In genomic region chr5:43815769-43816168, GRCm38 (mm10) we compare ENCODE assay signal across 21 mouse cellular contexts. TPM values are rescaled to one million over a fixed set of nuclear protein-coding genes. Genes with fewer than 3 reads are reported as not detected.
"Had no signal": no experiment of that assay in that cellular context is flagged by ENCODE, and none has a peak within 500 bp of the region (broad histone marks: within the 10 kb centered on the region; RNA-seq: fewer than 3 reads in every experiment).

No protein-coding gene starts in this region.

- H3K4me1 ChIP-seq: midbrain, embryonic 15.5 days; neural tube, embryonic 12.5 days; neural tube, embryonic 15.5 days had no signal

- H3K9ac ChIP-seq: liver, embryonic 13.5 days; midbrain, embryonic 15.5 days; neural tube, embryonic 12.5 days; neural tube, embryonic 15.5 days; stomach, embryonic 15.5 days had no signal

- H3K4me2 ChIP-seq: liver, embryonic 13.5 days; midbrain, embryonic 11.5 days; midbrain, embryonic 15.5 days; neural tube, embryonic 12.5 days; neural tube, embryonic 15.5 days; stomach, embryonic 15.5 days had no signal

- H3K9me3 ChIP-seq: liver, embryonic 13.5 days; megakaryocyte, embryonic 14.5 days; midbrain, embryonic 15.5 days; neural tube, embryonic 12.5 days; neural tube, embryonic 15.5 days; stomach, embryonic 15.5 days had no signal

- H3K27ac ChIP-seq: kidney, postnatal 0 days; layer of hippocampus, adult 2 months; left cerebral cortex, adult 2 months; liver, embryonic 13.5 days; midbrain, embryonic 15.5 days; neural tube, embryonic 12.5 days; neural tube, embryonic 15.5 days; stomach, embryonic 15.5 days had no signal

- H3K36me3 ChIP-seq: liver, embryonic 13.5 days; midbrain, embryonic 15.5 days; neural tube, embryonic 12.5 days; neural tube, embryonic 15.5 days; stomach, embryonic 15.5 days had no signal

- H3K27me3 ChIP-seq: liver, embryonic 13.5 days; midbrain, embryonic 15.5 days; neural tube, embryonic 12.5 days; neural tube, embryonic 15.5 days; stomach, embryonic 15.5 days had no signal

- ATAC-seq: inflammation-experienced regulatory T-cells, adult 6 months; midbrain, embryonic 15.5 days had no signal

- DNase-seq: kidney, adult 2 months; kidney, postnatal 25 days; layer of hippocampus, postnatal 36 days; liver, embryonic 13.5 days; lung, adult 2 months; lung, postnatal 36 days; right cerebral cortex, adult 18-20 months; right cerebral cortex, postnatal 25 days; spleen, adult 18-20 months; thymus, postnatal 25 days had no signal

- H3K4me3 ChIP-seq: layer of hippocampus, adult 2 months; left cerebral cortex, adult 2 months; liver, embryonic 13.5 days; megakaryocyte, embryonic 14.5 days; midbrain, embryonic 15.5 days; neural tube, embryonic 12.5 days; neural tube, embryonic 15.5 days; stomach, embryonic 15.5 days had no signal

RNA-seq across cellular contexts. Expression of gene Bst1, which starts 2.9 kb away (rescaled TPM):
- polyA plus RNA-seq: limb, embryonic 11.5 days; midbrain, embryonic 11.5 days; midbrain, embryonic 15.5 days; neural tube, embryonic 12.5 days had no signal
